Mouse (Mus musculus) heart, embryonic 11.5 days (tissue): ENCODE data around the gene Hnrnpf. TPM values are rescaled to one million over a fixed set of nuclear protein-coding genes. Genes with fewer than 3 reads are reported as not detected.

ENCODE experiments used
- ATAC-seq: fragments of 200-750 bp; cut with Nextera tagmentation; replicated peaks from 2 replicates; pipeline ENCODE4 v1.8.0; 2017; ENCODE audit warnings: moderate library complexity; ENCODE audit not compliant: insufficient number of reproducible peaks, low FRiP score, low TSS enrichment
- H3K27ac ChIP-seq: fragments of 300-500 bp; sonication (generic); 2 replicates; pipeline ENCODE4 v1.5.1; 2014; ENCODE audit warnings: mild to moderate bottlenecking, low read depth, low read length
- H3K27me3 ChIP-seq: fragments of 300-500 bp; sonication (generic); 2 replicates; pipeline ENCODE4 v1.6.1; 2014; ENCODE audit warnings: mild to moderate bottlenecking, low read length, mixed read lengths; ENCODE audit not compliant: control insufficient read depth, insufficient read depth
- H3K36me3 ChIP-seq: fragments of 300-500 bp; sonication (generic); 2 replicates; pipeline ENCODE4 v1.6.1; 2014; ENCODE audit warnings: mild to moderate bottlenecking, low read length, moderate library complexity, mixed read lengths; ENCODE audit not compliant: control insufficient read depth, insufficient read depth
- H3K4me1 ChIP-seq: fragments of 300-500 bp; sonication (generic); 2 replicates; pipeline ENCODE4 v1.6.1; 2014; ENCODE audit warnings: low read length; ENCODE audit not compliant: control insufficient read depth, insufficient read depth
- H3K4me2 ChIP-seq: fragments of 300-500 bp; sonication (generic); 2 replicates; pipeline ENCODE4 v1.6.1; 2014; ENCODE audit warnings: mild to moderate bottlenecking, moderate library complexity
- H3K4me3 ChIP-seq: fragments of 300-500 bp; sonication (generic); 2 replicates; pipeline ENCODE4 v1.5.1; 2014; ENCODE audit warnings: low read depth, low read length
- H3K9ac ChIP-seq: fragments of 300-500 bp; sonication (generic); 2 replicates; pipeline ENCODE4 v1.6.1; 2014; ENCODE audit warnings: mild to moderate bottlenecking, low read depth, low read length, moderate library complexity
- H3K9me3 ChIP-seq: fragments of 300-500 bp; sonication (generic); replicated peaks from 2 replicates; pipeline ENCODE4 v1.6.1; 2016; ENCODE audit warnings: low read length; ENCODE audit not compliant: control insufficient read depth
- WGBS: fragments of 180-500 bp; shearing (Covaris S2); extraction: QIAGEN DNeasy Blood & Tissue Kit; methylation state at CpG from one replicate; pipeline ENCODE4 v1.1.7; 2014; ENCODE audit not compliant: insufficient replicate concordance; 5-methylcytosine and 5-hydroxymethylcytosine counted together
- polyA plus RNA-seq: library from polyadenylated mRNA; unstranded; fragments of >200 nt; fragmentation: Nextera tagmentation; extraction: Ambion mirVana; gene quantifications from 2 replicates; pipeline ENCODE4 v1.2.1, GENCODE M21; 2014

Hnrnpf gene
- polyA plus RNA-seq, 1 experiment from 2014 or later, result 554 TPM

DNA sequence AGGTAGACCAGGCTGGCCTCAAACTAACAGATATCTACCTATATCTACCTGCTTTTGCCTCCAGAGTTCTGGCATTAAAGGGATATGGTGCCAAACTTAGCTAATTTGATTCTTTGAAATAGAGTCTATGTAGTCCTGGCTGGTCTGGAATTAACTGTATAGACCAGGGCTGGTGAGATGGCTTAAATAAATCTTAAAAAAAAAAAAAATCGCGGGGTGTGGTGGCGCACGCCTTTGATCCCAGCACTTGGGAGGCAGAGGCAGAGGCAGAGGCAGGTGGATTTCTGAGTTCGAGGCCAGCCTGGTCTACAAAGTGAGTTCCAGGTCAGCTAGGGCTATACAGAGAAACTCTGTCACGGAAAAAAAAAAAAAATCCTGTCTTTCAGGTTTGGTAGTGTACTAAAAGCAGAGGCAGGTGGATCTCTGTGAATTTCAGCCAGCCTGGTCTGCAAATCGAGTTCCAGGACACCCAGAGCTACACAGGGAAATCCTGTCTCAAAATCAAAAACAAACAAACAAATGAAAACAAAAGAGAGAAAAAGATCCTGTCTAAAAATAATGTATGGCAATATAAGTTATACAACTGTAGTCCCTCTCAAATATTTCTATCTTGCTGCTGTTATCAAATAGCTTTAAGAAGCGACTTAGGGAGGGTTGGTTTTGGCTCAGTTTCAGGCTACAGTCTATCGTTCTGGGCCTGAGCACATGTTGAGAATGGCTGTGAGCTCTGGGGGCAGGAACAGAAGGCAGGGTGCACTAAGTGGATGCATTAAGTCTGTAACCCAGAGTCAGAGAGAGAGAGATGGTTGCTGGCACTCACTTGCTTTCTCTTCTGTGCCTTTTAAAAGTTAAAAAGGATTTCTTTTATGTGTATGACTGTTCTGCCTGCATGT is 1.6 kb downstream of the Hnrnpf start:
- Histone ChIP-seq H3K4me1 (peaks cover 8% of the 10 kb centered on the region), H3K36me3 (no peaks in the 10 kb centered on the region), H3K4me3 (no peak overlapping the region), H3K27ac (no peak overlapping the region), H3K27me3 (no peaks in the 10 kb centered on the region), H3K9me3 (no peaks in the 10 kb centered on the region), H3K4me2 (no peak overlapping the region), H3K9ac (0 out of 2 replicates have a peak overlapping the region, but pooled peaks have one; percentile 28)
- no peak for ATAC-seq
- 67% methylated on average over 9 of the region's 9 CpGs for WGBS

- WGBS, result 74% methylated on average over 4 of the region's 4 CpGs
- Histone ChIP-seq H3K9ac (no peak overlapping the region), H3K4me3 (no peak overlapping the region)
Measured at GRCm38 (mm10) chr6:117902556-117902955, 2.4 kb downstream of the Hnrnpf start.

GRCm38 (mm10) chr6:117903836-117904235 is 3.7 kb downstream of the Hnrnpf start:
- no peak overlapping the region for H3K4me2 ChIP-seq
- WGBS, result 76% methylated on average over 3 of the region's 3 CpGs
- no peaks in the 10 kb centered on the region for H3K27me3 ChIP-seq
- no peak for ATAC-seq
- H3K9me3 ChIP-seq, result no peaks in the 10 kb centered on the region
- H3K9ac ChIP-seq, result no peak overlapping the region
- no peak overlapping the region for H3K27ac ChIP-seq
- H3K36me3 ChIP-seq, result no peaks in the 10 kb centered on the region
- no peak overlapping the region for H3K4me3 ChIP-seq
- peaks cover 12% of the 10 kb centered on the region for H3K4me1 ChIP-seq

More at GRCm38 (mm10) chr6:117902556-117902955, 2.4 kb downstream of the Hnrnpf start:
- no peak for ATAC-seq
- Histone ChIP-seq H3K27me3 (no peaks in the 10 kb centered on the region), H3K4me2 (no peak overlapping the region), H3K4me1 (peaks cover 8% of the 10 kb centered on the region), H3K9me3 (no peaks in the 10 kb centered on the region), H3K36me3 (no peaks in the 10 kb centered on the region), H3K27ac (no peak overlapping the region)

DNA sequence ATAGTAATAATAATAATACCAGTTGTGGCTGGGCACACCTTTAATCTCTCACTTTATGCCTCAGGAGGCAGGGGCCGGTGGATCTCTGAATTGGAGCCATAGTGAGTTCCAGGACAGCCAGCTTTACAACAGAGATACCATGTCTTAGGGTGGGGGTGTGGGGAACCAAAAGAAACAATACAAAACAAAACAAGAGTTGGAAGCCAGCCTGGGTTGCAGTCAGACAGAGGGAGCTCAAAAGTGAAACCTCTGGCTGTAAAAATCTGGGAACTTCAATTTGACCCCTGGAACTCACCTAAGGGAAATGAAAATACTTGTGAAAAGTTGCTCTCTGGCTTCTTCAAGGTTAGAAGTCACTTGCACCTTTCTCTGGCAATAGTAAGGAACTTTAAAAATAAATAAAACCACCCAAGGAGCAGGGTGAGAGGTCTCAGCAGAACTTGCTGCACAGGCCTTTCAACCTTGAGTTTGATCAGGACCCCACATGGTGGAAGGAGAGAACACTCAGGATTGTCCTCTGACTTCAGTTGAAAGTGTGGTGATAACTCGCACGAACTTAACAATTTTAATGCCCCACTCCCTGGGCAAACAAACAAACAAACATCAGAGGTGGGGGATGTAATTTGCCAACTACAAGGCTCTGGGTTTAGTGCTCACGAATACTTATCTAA is 5.3 kb downstream of the Hnrnpf start:
- 14% methylated on average over 4 of the region's 4 CpGs for WGBS
- Histone ChIP-seq H3K9me3 (no peaks in the 10 kb centered on the region), H3K27ac (peak overlapping the region; percentile 88), H3K27me3 (no peaks in the 10 kb centered on the region), H3K36me3 (no peaks in the 10 kb centered on the region), H3K9ac (peak overlapping the region; percentile 88), H3K4me3 (peak overlapping the region; percentile 100), H3K4me2 (peak overlapping the region; percentile 72), H3K4me1 (peaks cover 21% of the 10 kb centered on the region)
- no peak for ATAC-seq

DNA sequence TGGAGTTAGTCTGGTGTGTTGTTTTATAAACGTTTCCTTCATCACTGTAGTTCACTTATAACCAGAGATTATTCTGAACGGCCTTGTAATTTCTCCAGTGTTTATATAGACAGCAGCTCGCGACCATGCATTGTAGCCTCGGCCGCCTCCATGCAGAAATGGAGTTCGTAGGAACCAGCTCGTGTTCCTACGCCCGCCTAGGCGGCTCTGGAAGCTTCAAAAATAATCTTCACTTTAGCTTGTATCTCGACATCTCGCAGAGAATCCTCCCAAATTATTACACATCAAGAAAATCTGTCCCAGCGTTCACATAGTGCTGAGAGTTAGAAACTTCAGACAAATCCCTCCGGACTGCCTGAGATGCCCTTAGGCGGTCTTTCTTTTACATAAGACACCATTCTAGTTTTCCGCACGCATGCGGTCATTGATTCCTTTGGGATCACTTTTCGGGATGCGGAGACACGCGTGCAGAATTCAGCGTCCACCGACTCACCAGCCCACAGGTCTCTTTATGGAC is 5.9 kb downstream of the Hnrnpf start:
- peaks cover 21% of the 10 kb centered on the region for H3K4me1 ChIP-seq
- H3K36me3 ChIP-seq, result no peaks in the 10 kb centered on the region
- H3K27ac ChIP-seq, result peak overlapping the region; percentile 88
- H3K4me3 ChIP-seq, result peak overlapping the region; percentile 100
- peak overlapping the region; percentile 72 for H3K4me2 ChIP-seq
- no peaks in the 10 kb centered on the region for H3K27me3 ChIP-seq
- ATAC-seq, result peak; percentile 4; the same call in 1 of the 2 replicates
- peak overlapping the region; percentile 88 for H3K9ac ChIP-seq
- WGBS, result under 1% methylated on average over 25 of the region's 25 CpGs
- H3K9me3 ChIP-seq, result no peaks in the 10 kb centered on the region

- H3K36me3 ChIP-seq, result no peaks in the 10 kb centered on the region
- under 1% methylated on average over 65 of the region's 68 CpGs for WGBS
- H3K4me1 ChIP-seq, result peaks cover 21% of the 10 kb centered on the region
- H3K27ac ChIP-seq, result peak overlapping the region; percentile 92
- no peaks in the 10 kb centered on the region for H3K27me3 ChIP-seq
- H3K9ac ChIP-seq, result peak overlapping the region; percentile 95
- H3K9me3 ChIP-seq, result no peaks in the 10 kb centered on the region
- ATAC-seq, result peak; percentile 96
- H3K4me2 ChIP-seq, result peak overlapping the region; percentile 79
- H3K4me3 ChIP-seq, result peak overlapping the region; percentile 100
Measured at GRCm38 (mm10) chr6:117906590-117907271, 6.6 kb downstream of the Hnrnpf start.

DNA sequence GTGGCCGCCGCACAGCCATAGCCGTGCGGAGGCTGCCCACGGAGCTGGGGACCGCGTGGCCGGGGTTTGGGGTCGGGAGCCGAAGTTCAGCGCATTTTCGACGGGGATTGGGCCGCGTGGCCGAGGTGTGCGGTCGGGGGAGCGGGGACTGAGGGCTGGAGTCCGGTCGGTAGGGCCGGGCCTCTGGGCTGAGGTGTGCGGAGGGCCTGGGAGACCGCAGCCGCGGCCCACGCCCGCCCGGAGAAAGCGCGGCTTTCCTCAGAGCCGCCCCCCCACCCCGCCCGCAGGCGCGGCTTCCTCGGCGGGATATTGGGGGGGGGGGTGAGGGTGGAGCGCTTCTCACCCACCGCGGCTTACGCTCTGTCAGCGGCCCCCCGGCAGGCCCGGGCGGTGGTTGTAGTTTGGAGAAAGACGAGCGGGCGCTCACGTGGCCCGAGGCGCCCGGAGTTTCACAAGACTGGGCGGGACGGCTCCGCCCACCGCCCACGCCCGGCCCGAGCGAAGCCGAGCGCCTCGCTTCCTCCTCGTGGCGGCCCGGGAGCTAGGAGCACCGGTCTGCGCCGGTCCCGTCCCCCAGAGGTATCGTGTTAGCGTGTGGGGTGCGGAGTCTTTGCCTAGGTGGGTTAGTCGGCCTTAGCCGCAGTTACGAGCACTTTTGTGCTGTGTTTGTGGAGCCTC is 7.3 kb downstream of the Hnrnpf start:
- no peaks in the 10 kb centered on the region for H3K9me3 ChIP-seq
- no peaks in the 10 kb centered on the region for H3K36me3 ChIP-seq
- peak overlapping the region; percentile 92 for H3K27ac ChIP-seq
- peaks cover 21% of the 10 kb centered on the region for H3K4me1 ChIP-seq
- under 1% methylated on average over 63 of the region's 77 CpGs for WGBS
- no peaks in the 10 kb centered on the region for H3K27me3 ChIP-seq
- ATAC-seq, result peak; percentile 72
- peak overlapping the region; percentile 79 for H3K4me2 ChIP-seq
- H3K9ac ChIP-seq, result peak overlapping the region; percentile 95
- peak overlapping the region; percentile 100 for H3K4me3 ChIP-seq

DNA sequence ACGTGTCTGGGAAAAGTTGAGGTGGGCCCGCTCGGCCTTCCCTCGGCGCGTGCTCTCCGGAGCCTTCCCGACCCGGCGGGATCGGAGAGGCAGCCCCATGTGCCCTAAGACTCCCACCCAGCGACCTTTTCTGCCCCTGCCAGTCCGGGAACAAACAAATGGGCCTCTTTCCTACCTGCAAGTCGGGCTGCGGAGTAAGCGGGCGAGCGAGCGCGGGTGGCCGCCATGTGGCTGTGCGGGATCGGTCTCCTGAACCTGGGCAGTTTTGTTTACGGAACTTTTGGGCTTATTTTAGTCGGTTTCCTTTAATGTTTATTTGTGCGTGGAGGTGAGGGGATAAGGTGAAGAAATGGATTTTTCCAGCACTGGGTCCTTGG is 7.8 kb downstream of the Hnrnpf start:
- 0% methylated on average over 26 of the region's 26 CpGs for WGBS
- Histone ChIP-seq H3K9me3 (no peaks in the 10 kb centered on the region), H3K4me3 (peak overlapping the region; percentile 100), H3K4me1 (peaks cover 18% of the 10 kb centered on the region), H3K36me3 (no peaks in the 10 kb centered on the region), H3K27me3 (no peaks in the 10 kb centered on the region), H3K27ac (peak overlapping the region; percentile 92), H3K4me2 (peak overlapping the region; percentile 79), H3K9ac (peak overlapping the region; percentile 95)
- no peak for ATAC-seq
